Mouse (Mus musculus) erythroblast, embryonic 14.5 days (primary cell): ENCODE measurements around the gene Pdzd7. TPM values are rescaled to one million over a fixed set of nuclear protein-coding genes. Genes with fewer than 3 reads are reported as not detected.

ENCODE experiments used
- H3K27me3 ChIP-seq: 2 replicates; pipeline ENCODE4 v1.6.1; 2012; ENCODE audit warnings: inconsistent platforms; ENCODE audit not compliant: control insufficient read depth
- H3K36me3 ChIP-seq: 2 replicates; pipeline ENCODE4 v1.6.1; 2012; ENCODE audit warnings: mild to moderate bottlenecking, inconsistent platforms; ENCODE audit not compliant: control insufficient read depth
- H3K4me1 ChIP-seq: 2 replicates; pipeline ENCODE4 v1.6.1; 2012; ENCODE audit warnings: inconsistent platforms; ENCODE audit not compliant: control insufficient read depth
- H3K4me3 ChIP-seq: replicated peaks from 2 replicates; pipeline ENCODE3; 2012; ENCODE audit warnings: moderate library complexity, mild to moderate bottlenecking, inconsistent platforms
- H3K9me3 ChIP-seq: 2 replicates; pipeline ENCODE4 v1.6.1; 2012; ENCODE audit warnings: low read length, inconsistent platforms, mixed read lengths; ENCODE audit not compliant: control insufficient read depth
- GATA1 ChIP-seq: IDR thresholded peaks from 2 replicates; pipeline ENCODE4 v1.6.1; 2012; ENCODE audit warnings: low read length, inconsistent platforms, mixed read lengths
- TAL1 ChIP-seq: IDR thresholded peaks from 3 replicates; pipeline ENCODE4 v1.6.1; 2012; ENCODE audit warnings: low read length, inconsistent platforms, mixed read lengths
- polyA plus RNA-seq: library from polyadenylated mRNA; stranded (reverse); fragments of >175 nt; gene quantifications from 2 replicates; pipeline ENCODE4 v1.2.3, GENCODE M21; 2012

The Pdzd7 gene
- polyA plus RNA-seq, 1 experiment: not detected

GRCm38 (mm10) chr19:45076586-45077510 lies 31.3 kb upstream of the Pdzd7 start:
- H3K4me3 ChIP-seq: peak overlapping the region; percentile 65
- H3K27me3 ChIP-seq: peaks cover 69% of the 10 kb centered on the region
- H3K9me3 ChIP-seq: peaks cover 21% of the 10 kb centered on the region; the same call in 1 of the 2 replicates
- TF ChIP-seq GATA1: no peak
- TF ChIP-seq TAL1: no peak
- peaks cover 43% of the 10 kb centered on the region for H3K4me1 ChIP-seq
- no peaks in the 10 kb centered on the region for H3K36me3 ChIP-seq

GRCm38 (mm10) chr19:45076036-45076575 lies 30.6 kb upstream of the Pdzd7 start:
- Histone ChIP-seq H3K4me1 (peaks cover 43% of the 10 kb centered on the region), H3K4me3 (peak overlapping the region; percentile 65), H3K36me3 (no peaks in the 10 kb centered on the region), H3K9me3 (peaks cover 21% of the 10 kb centered on the region; the same call in 1 of the 2 replicates), H3K27me3 (peaks cover 62% of the 10 kb centered on the region)
- TF ChIP-seq GATA1: no peak
- no peak for TF ChIP-seq TAL1

GRCm38 (mm10) chr19:45075323-45076035 lies 30.0 kb upstream of the Pdzd7 start:
- H3K4me3 ChIP-seq: peak overlapping the region; percentile 65
- H3K4me1 ChIP-seq: peaks cover 45% of the 10 kb centered on the region
- H3K9me3 ChIP-seq: peaks cover 21% of the 10 kb centered on the region; the same call in 1 of the 2 replicates
- peaks cover 55% of the 10 kb centered on the region for H3K27me3 ChIP-seq
- TF ChIP-seq GATA1 (no peak), TAL1 (no peak)
- no peaks in the 10 kb centered on the region for H3K36me3 ChIP-seq

- peak within 1 kb of the TSS; percentile 65 for H3K4me3 ChIP-seq
- H3K4me1 ChIP-seq: peaks cover 40% of the 10 kb centered on the region
- peaks cover 48% of the 10 kb centered on the region for H3K27me3 ChIP-seq
- H3K9me3 ChIP-seq: peaks cover 16% of the 10 kb centered on the region; the same call in 1 of the 2 replicates
- no peaks in the 10 kb centered on the region for H3K36me3 ChIP-seq
- no peak for TF ChIP-seq GATA1
- no peak for TF ChIP-seq TAL1
Observed at GRCm38 (mm10) chr19:45074580-45075322, 29.2 kb upstream of the Pdzd7 start, which contains the start of gene Kazald1. Gene Kazald1, plus strand, starts transcription at chr19:45075241.

- Histone ChIP-seq H3K4me3 (peak overlapping the region; percentile 65), H3K36me3 (no peaks in the 10 kb centered on the region), H3K9me3 (peaks cover 16% of the 10 kb centered on the region; the same call in 1 of the 2 replicates), H3K4me1 (peaks cover 38% of the 10 kb centered on the region), H3K27me3 (peaks cover 41% of the 10 kb centered on the region)
- TF ChIP-seq GATA1: no peak
- no peak for TF ChIP-seq TAL1
Observed at GRCm38 (mm10) chr19:45073871-45074542, 28.5 kb upstream of the Pdzd7 start.

GRCm38 (mm10) chr19:45067758-45068510 lies 22.4 kb upstream of the Pdzd7 start:
- Histone ChIP-seq H3K4me1 (peaks cover 34% of the 10 kb centered on the region), H3K27me3 (peaks cover 36% of the 10 kb centered on the region), H3K9me3 (no peaks in the 10 kb centered on the region), H3K4me3 (no peak overlapping the region), H3K36me3 (no peaks in the 10 kb centered on the region)
- TF ChIP-seq TAL1 (no peak), GATA1 (no peak)

- Histone ChIP-seq H3K9me3 (no peaks in the 10 kb centered on the region), H3K36me3 (no peaks in the 10 kb centered on the region), H3K4me3 (no peak overlapping the region), H3K4me1 (peaks cover 34% of the 10 kb centered on the region), H3K27me3 (peaks cover 36% of the 10 kb centered on the region)
- no peak for TF ChIP-seq TAL1
- TF ChIP-seq GATA1: no peak
Observed at GRCm38 (mm10) chr19:45067170-45067569, 21.7 kb upstream of the Pdzd7 start.
